Mouse (Mus musculus) kidney, adult 2 months (tissue): ENCODE results near the gene Acp4.

Experiments
- CTCF ChIP-seq: fragments of 200-500 bp; conservative IDR thresholded peaks from 2 replicates; pipeline ENCODE4 v1.5.1; 2011; ENCODE audit warnings: low read depth, mild to moderate bottlenecking, control low read depth, low read length, moderate library complexity, mixed read lengths; ENCODE audit not compliant: insufficient read depth, insufficient read length
- POLR2A ChIP-seq: fragments of 200-500 bp; IDR thresholded peaks from one replicate; pipeline ENCODE4 v1.6.1; 2011; ENCODE audit warnings: low read depth, low read length, control low read depth

GRCm38 (mm10) chr7:44215645-44216044, 41.5 kb downstream of the Acp4 start, which contains the start of gene Klk1b5:
- no peak for TF ChIP-seq POLR2A
- TF ChIP-seq CTCF: no peak
